Mouse (Mus musculus) C2C12 (cell line): ENCODE results near the gene Otog.

Source experiments
- CEBPB ChIP-seq: IDR thresholded peaks from one replicate; pipeline ENCODE4 v1.6.1; 2011; ENCODE audit warnings: low read depth, mild to moderate bottlenecking, control low read depth, moderate library complexity
- CTCF ChIP-seq: IDR thresholded peaks from one replicate; pipeline ENCODE4 v1.5.1; 2011; ENCODE audit not compliant: control insufficient read depth, insufficient read depth, insufficient read length
- FOSL1 ChIP-seq: IDR thresholded peaks from one replicate; pipeline ENCODE4 v1.8.0; 2011; ENCODE audit warnings: mild to moderate bottlenecking, low read length; ENCODE audit not compliant: poor library complexity, insufficient read depth, severe bottlenecking
- MAX ChIP-seq: IDR thresholded peaks from one replicate; pipeline ENCODE4 v1.6.1; 2011; ENCODE audit warnings: mild to moderate bottlenecking, control low read depth
- MYOD1 ChIP-seq: IDR thresholded peaks from one replicate; pipeline ENCODE4 v1.6.1; 2011; ENCODE audit warnings: low read depth; ENCODE audit not compliant: control insufficient read depth, insufficient read length
- MYOG ChIP-seq: IDR thresholded peaks from one replicate; pipeline ENCODE4 v1.6.1; 2011; ENCODE audit not compliant: control insufficient read depth, insufficient read length; ENCODE audit errors: extremely low read depth
- USF1 ChIP-seq: IDR thresholded peaks from one replicate; pipeline ENCODE4 v1.6.1; 2011; ENCODE audit warnings: low read depth, mild to moderate bottlenecking, control low read depth, moderate library complexity

DNA sequence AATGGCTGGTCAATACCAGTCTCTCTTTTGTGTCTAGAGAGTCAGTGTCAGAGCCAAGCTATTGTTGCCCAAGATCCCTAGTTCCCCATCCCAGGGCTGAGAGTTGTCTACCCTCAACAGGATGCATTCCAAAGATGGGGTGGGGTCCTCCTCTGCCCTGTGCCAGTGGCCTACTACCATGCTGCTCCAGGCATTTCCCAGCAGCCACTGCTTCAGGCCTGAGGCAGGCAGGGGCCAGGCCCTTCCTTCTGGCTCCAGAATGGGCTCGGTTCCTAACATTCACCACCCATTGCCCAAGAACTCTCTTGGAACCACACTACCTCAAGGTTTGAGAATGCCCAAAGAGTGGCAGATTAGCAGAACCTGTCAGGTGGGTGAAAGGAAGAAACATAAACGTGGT is 112.0 kb downstream of the Otog start:
- TF ChIP-seq CTCF = no peak
- no peak for TF ChIP-seq CEBPB
- no peak for TF ChIP-seq USF1
- TF ChIP-seq MAX = no peak
- no peak for TF ChIP-seq FOSL1
- no peak for TF ChIP-seq MYOG
- TF ChIP-seq MYOD1 = no peak
